Mouse (Mus musculus): ENCODE data around the gene Phgdh.

- no peak for TF ChIP-seq CTCF (IDR thresholded peaks at IDR 0.05; ENCODE audit: low read depth)
- TF ChIP-seq EP300 (IDR thresholded peaks at IDR 0.05; ENCODE audit: low read depth), result no peak
These were observed 3.9 kb downstream of the Phgdh start for GRCm38 (mm10) chr3:98335886-98336285.
